Mouse (Mus musculus): ENCODE results near the gene Sh3pxd2a.

DNA sequence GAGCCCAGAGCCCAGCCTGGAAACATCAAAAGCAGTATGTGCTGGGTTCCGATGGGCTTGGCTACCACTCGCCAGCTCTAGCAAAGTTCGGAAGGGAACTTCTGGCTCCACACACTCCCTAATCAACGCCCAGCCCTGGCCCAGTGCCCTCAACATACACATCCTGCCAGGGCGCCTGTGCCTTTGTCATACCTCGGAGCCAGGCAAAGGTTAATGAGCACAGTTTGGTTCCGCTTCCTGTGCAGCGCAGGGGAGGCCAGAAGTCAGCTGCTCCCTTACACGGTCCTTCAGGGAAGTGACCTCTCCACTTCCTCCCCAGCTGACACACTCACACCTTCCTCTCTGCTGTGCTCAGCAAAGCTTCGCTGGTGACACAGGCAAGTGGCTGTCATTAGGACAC is 31.9 kb downstream of the Sh3pxd2a start:
- TF ChIP-seq CTCF (IDR thresholded peaks at IDR 0.05; ENCODE audit: extremely low read depth, insufficient read depth, insufficient read length, insufficient replicate concordance) (no peak), POLR2A (IDR thresholded peaks at IDR 0.05; ENCODE audit: low read depth, low read length) (no peak)
